Mouse (Mus musculus): Measurements from ENCODE around the gene Sept3. TPM values are rescaled to one million over a fixed set of nuclear protein-coding genes. Genes with fewer than 3 reads are reported as not detected.

Sept3 gene
- polyA plus RNA-seq, 1 experiment: 0.28 TPM

DNA sequence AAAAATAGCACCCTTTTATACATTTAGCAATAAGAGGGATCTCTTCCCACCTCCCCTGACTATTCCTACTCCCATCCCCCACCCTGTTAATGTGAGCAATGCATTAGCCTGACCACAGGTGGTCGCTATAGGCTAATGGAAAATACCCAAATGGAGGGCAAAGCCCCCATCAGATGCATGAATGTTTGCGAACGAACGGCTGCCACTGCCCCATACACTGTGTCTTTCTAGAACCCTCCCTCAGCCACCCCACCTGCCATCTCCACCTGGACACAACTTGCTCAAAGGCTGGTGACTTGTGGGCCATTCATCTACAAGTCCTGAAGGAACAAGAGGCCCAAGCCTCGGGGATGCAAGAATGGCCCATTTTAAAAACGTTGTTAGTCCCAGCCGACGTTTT is 19.4 kb downstream of the Sept3 start:
- Histone ChIP-seq H3K4me3 (ENCODE audit: insufficient read depth, low read depth, low read length) (no peak overlapping the region), H3K4me1 (ENCODE audit: control insufficient read depth, insufficient read depth, insufficient read length, low read length) (no peaks in the 10 kb centered on the region), H3K27ac (replicated peaks; ENCODE audit: low read depth, low read length) (no peak overlapping the region)

- H3K4me1 ChIP-seq (ENCODE audit: control insufficient read depth, insufficient read depth, insufficient read length, low read length): no peaks in the 10 kb centered on the region
- no peak within 1 kb of the TSS for H3K4me3 ChIP-seq (ENCODE audit: insufficient read depth, low read depth, low read length)
- no peak within 1 kb of the TSS for H3K27ac ChIP-seq (replicated peaks; ENCODE audit: low read depth, low read length)
Observed at GRCm38 (mm10) chr15:82298764-82299561, 24.3 kb downstream of the Sept3 start, which contains the start of gene Wbp2nl. Gene Wbp2nl (plus strand): TSS chr15:82298954.

DNA sequence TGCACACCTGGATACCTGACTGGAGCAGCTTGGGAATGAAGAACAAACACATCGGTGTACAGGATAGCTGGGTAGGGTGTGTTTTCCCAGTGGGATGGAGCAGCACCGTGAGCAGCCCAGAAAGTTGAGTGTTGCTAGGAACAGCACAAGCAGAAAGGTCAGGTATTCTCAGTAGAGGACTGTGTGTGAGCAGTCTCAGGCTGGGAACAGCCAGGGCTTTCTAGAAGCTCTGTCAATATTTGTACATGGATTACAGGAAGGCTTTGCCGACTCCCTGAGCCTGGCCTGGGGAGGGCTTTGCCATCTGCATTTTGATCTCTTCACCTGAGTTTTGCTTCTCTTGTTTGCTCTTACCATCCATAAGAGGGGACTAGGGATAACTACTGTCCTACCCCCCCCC is 32.4 kb downstream of the Sept3 start:
- Histone ChIP-seq H3K4me1 (ENCODE audit: control insufficient read depth, insufficient read depth, insufficient read length, low read length) (no peaks in the 10 kb centered on the region), H3K27ac (replicated peaks; ENCODE audit: low read depth, low read length) (no peak overlapping the region), H3K4me3 (ENCODE audit: insufficient read depth, low read depth, low read length) (no peak overlapping the region)

DNA sequence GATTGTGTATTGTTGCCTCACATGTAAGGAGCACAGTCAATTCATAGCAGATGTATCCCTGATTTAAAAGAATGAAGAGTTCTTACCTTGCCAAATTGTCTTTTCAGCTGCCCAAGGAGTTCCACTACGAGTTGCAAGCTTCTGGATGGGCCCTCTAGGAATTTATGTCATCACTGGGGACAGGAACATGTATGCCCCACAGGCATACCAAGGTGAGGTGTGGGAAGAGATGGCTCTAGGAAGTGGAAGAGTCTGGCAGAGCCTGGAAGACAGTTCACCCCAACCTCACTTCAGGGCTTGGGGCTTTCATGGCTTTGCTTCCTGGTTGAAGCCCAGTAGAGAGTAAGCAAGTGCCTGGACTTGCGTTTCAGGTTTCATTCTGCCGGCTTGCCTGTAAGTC is 33.7 kb downstream of the Sept3 start:
- H3K4me3 ChIP-seq (ENCODE audit: insufficient read depth, low read depth, low read length): no peak overlapping the region
- no peak overlapping the region for H3K27ac ChIP-seq (replicated peaks; ENCODE audit: low read depth, low read length)
- no peaks in the 10 kb centered on the region for H3K4me1 ChIP-seq (ENCODE audit: control insufficient read depth, insufficient read depth, insufficient read length, low read length)

- no peak overlapping the region for H3K27ac ChIP-seq (replicated peaks; ENCODE audit: low read depth, low read length)
- H3K4me3 ChIP-seq (ENCODE audit: insufficient read depth, low read depth, low read length): no peak overlapping the region
- H3K4me1 ChIP-seq (ENCODE audit: control insufficient read depth, insufficient read depth, insufficient read length, low read length): no peaks in the 10 kb centered on the region
Observed at GRCm38 (mm10) chr15:82317839-82318238, 43.1 kb downstream of the Sept3 start.

DNA sequence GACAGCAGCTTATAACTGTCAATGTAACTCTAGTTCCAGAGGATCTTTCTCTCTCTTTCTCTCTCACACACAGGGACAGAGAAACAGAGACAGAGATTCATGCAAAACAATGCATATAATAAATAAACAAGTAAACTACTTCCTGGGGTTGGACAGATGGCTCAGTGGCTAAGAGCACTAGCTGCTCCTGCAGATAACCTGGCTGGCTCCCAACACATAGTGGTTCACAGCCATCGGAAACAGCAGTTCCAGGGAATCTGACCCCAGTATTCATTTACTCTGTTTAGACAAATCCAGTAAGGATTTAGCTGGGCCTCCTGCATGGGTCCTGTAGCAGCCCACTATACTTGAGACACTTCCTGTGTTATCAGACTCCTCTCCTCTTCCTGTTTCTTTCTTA is 44.9 kb downstream of the Sept3 start:
- no peaks in the 10 kb centered on the region for H3K4me1 ChIP-seq (ENCODE audit: control insufficient read depth, insufficient read depth, insufficient read length, low read length)
- H3K4me3 ChIP-seq (ENCODE audit: insufficient read depth, low read depth, low read length): no peak overlapping the region
- H3K27ac ChIP-seq (replicated peaks; ENCODE audit: low read depth, low read length): no peak overlapping the region

- H3K4me3 ChIP-seq (ENCODE audit: insufficient read depth, low read depth, low read length): no peak overlapping the region
- no peaks in the 10 kb centered on the region for H3K4me1 ChIP-seq (ENCODE audit: control insufficient read depth, insufficient read depth, insufficient read length, low read length)
- H3K27ac ChIP-seq (replicated peaks; ENCODE audit: low read depth, low read length): no peak overlapping the region
Observed at GRCm38 (mm10) chr15:82322195-82322594, 47.5 kb downstream of the Sept3 start.

GRCm38 (mm10) chr15:82325382-82325781 is 50.7 kb downstream of the Sept3 start:
- no peak overlapping the region for H3K4me3 ChIP-seq (ENCODE audit: insufficient read depth, low read depth, low read length)
- H3K27ac ChIP-seq (replicated peaks; ENCODE audit: low read depth, low read length): no peak overlapping the region
- no peaks in the 10 kb centered on the region for H3K4me1 ChIP-seq (ENCODE audit: control insufficient read depth, insufficient read depth, insufficient read length, low read length)

DNA sequence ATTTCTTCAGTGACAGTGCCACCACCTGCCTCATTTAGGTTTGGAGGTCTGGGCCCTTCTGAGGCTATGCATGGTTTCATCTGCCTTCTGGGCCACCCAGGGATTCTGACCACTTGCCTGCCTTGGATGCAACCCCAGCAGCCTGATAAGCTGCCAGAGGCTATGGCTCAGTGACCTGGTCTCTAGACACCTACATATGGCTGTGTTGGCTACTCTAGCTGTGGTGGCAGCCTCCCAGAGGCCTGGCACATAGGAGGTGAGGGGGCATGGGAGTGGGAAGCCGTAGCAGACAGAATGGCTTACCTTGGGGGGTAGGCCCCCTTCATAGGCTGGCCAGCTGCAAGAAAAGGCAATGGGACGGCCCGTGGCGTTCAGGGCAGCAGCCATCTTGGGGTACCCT is 60.5 kb downstream of the Sept3 start:
- Histone ChIP-seq H3K4me3 (ENCODE audit: insufficient read depth, low read depth, low read length) (no peak overlapping the region), H3K27ac (replicated peaks; ENCODE audit: low read depth, low read length) (no peak overlapping the region), H3K4me1 (ENCODE audit: control insufficient read depth, insufficient read depth, insufficient read length, low read length) (peaks cover 5% of the 10 kb centered on the region)

DNA sequence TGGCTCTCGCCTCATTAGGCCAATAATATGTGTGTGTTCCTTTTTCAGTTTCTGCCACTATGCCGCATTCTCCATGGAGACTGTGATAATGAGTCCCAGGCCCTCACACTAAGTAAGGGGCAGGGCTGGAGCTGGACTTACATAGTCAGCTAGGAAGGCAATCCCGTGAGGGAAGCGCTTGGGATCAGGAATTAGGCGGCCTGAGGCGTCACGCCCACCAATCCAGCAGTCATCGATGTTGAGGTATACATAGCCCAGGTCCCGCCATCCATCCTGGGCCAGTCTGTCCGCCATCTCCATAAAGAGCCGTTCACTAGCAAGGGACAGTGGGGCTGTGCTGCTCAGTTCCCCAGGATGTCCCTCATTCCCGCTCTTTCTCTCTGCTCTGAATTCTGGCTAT is 61.9 kb downstream of the Sept3 start:
- H3K4me1 ChIP-seq (ENCODE audit: control insufficient read depth, insufficient read depth, insufficient read length, low read length): peaks cover 5% of the 10 kb centered on the region
- no peak overlapping the region for H3K27ac ChIP-seq (replicated peaks; ENCODE audit: low read depth, low read length)
- H3K4me3 ChIP-seq (ENCODE audit: insufficient read depth, low read depth, low read length): no peak overlapping the region

- H3K4me3 ChIP-seq (ENCODE audit: insufficient read depth, low read depth, low read length): peak overlapping the region; percentile 93
- H3K4me1 ChIP-seq (ENCODE audit: control insufficient read depth, insufficient read depth, insufficient read length, low read length): peaks cover 5% of the 10 kb centered on the region
- H3K27ac ChIP-seq (replicated peaks; ENCODE audit: low read depth, low read length): peak overlapping the region; percentile 60; the same call in 1 of the 2 replicates
Observed at GRCm38 (mm10) chr15:82337875-82338274, 63.2 kb downstream of the Sept3 start.

DNA sequence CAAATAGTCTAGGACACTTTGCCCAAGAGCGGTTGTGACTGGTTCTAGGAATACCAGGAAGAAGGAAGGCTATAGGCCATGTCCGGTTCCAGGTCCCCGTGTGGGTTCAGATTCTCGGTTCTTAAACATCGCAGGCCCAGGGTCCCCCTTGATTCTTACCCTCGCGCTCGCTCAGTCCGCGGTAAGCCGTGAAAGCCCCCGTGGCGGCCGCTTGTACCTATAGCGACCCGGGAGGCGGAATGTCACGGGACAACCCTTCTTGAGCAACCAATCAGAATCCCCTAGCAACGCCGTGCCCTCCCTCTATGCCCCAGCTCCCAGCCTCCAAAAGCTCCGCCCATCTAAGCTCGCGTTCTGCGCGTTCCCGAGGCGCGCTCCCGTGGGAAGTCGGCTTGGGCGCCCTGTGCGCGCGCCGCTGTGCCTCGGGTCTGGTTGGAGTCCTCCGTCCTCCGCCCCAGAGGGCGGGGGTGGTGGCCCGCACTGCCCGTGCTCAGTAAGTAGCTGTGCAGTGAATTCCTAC is 64.0 kb downstream of the Sept3 start, which contains the start of the genes Naga, Pheta2 and Smdt1:
Gene Naga, minus strand, starts transcription at position 333 of the 520 bp plus-strand sequence.
Gene Pheta2, plus strand, starts transcription at position 350 of the 520 bp plus-strand sequence.
Gene Smdt1, plus strand, starts transcription at position 367 of the 520 bp plus-strand sequence.
- H3K27ac ChIP-seq (replicated peaks; ENCODE audit: low read depth, low read length): peak within 1 kb of the TSS; percentile 60
- peaks cover 5% of the 10 kb centered on the region for H3K4me1 ChIP-seq (ENCODE audit: control insufficient read depth, insufficient read depth, insufficient read length, low read length)

DNA sequence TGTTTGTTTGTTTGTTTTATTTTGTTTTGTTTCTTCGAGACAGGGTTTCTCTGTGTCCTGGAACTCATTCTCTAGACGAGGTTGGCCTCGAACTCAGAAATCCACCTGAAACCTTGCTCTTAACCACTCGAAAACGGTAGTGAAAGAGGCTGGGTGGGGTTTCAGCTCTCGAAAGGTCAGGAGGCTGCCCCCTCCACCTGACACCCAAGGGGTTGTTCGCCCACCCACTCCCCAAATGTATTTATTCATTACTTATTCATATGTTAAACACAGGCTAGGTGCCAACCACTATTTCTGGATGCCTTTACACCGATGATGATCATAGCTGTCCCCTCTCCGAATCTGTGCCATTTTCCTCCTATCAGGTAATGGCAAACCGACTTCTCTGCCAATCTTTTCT is 64.5 kb downstream of the Sept3 start:
- Histone ChIP-seq H3K27ac (replicated peaks; ENCODE audit: low read depth, low read length) (no peak overlapping the region), H3K4me3 (ENCODE audit: insufficient read depth, low read depth, low read length) (peak overlapping the region; percentile 93), H3K4me1 (ENCODE audit: control insufficient read depth, insufficient read depth, insufficient read length, low read length) (peaks cover 5% of the 10 kb centered on the region)

More for the DNA sequence above, 64.0 kb downstream of the Sept3 start, which contains the start of the genes Naga, Pheta2 and Smdt1:
- peak within 1 kb of the TSS; percentile 93 for H3K4me3 ChIP-seq (ENCODE audit: insufficient read depth, low read depth, low read length)

- Histone ChIP-seq H3K4me1 (ENCODE audit: control insufficient read depth, insufficient read depth, insufficient read length, low read length) (peaks cover 5% of the 10 kb centered on the region), H3K4me3 (ENCODE audit: insufficient read depth, low read depth, low read length) (no peak overlapping the region), H3K27ac (replicated peaks; ENCODE audit: low read depth, low read length) (no peak overlapping the region)
Observed at GRCm38 (mm10) chr15:82339634-82340254, 65.1 kb downstream of the Sept3 start.

GRCm38 (mm10) chr15:82340414-82341035 is 65.8 kb downstream of the Sept3 start:
- H3K4me1 ChIP-seq (ENCODE audit: control insufficient read depth, insufficient read depth, insufficient read length, low read length): peaks cover 5% of the 10 kb centered on the region
- H3K4me3 ChIP-seq (ENCODE audit: insufficient read depth, low read depth, low read length): peak overlapping the region; percentile 49
- H3K27ac ChIP-seq (replicated peaks; ENCODE audit: low read depth, low read length): no peak overlapping the region

All from brown adipose tissue, adult 24 weeks (tissue).